16 mouse cellular contexts compared by ENCODE assay signal in genomic region chr2:7531185-7531960, GRCm38 (mm10). TPM values are rescaled to one million over a fixed set of nuclear protein-coding genes. Genes with fewer than 3 reads are reported as not detected.
DNase-seq lines count a peak whose midpoint lies in the region; ATAC-seq and TF ChIP-seq lines count a peak whose summit lies in the region.
"Had no signal": no experiment of that assay in that cellular context is flagged by ENCODE, and none has a peak within 500 bp of the region (broad histone marks: within the 10 kb centered on the region; RNA-seq: fewer than 3 reads in every experiment).

No protein-coding gene starts in this region.

- no peak for TF ChIP-seq EP300 in stomach, postnatal 0 days (optimal IDR thresholded peaks at IDR 0.05)

- H3K36me3 ChIP-seq in hindbrain, embryonic 15.5 days, result no peaks in the 10 kb centered on the region
- H3K36me3 ChIP-seq in hindbrain, embryonic 12.5 days, result no peaks in the 10 kb centered on the region
- no peaks in the 10 kb centered on the region for H3K36me3 ChIP-seq in embryonic facial prominence, embryonic 14.5 days (ENCODE audit: control insufficient read depth, insufficient read depth, low read length)
- H3K36me3 ChIP-seq in limb, embryonic 14.5 days (ENCODE audit: control insufficient read depth, insufficient read depth, low read length), result no peaks in the 10 kb centered on the region
- no peaks in the 10 kb centered on the region for H3K36me3 ChIP-seq in stomach, postnatal 0 days (ENCODE audit: control insufficient read depth, insufficient read depth, low read length)

- peaks cover 25% of the 10 kb centered on the region for H3K4me1 ChIP-seq in hindbrain, embryonic 15.5 days (replicated peaks)
- peaks cover 5% of the 10 kb centered on the region; the same call in 1 of the 2 replicates for H3K4me1 ChIP-seq in hindbrain, embryonic 12.5 days
- 0 out of 2 replicates have a peak, but pooled peaks cover 3% of the 10 kb centered on the region for H3K4me1 ChIP-seq in embryonic facial prominence, embryonic 14.5 days (ENCODE audit: control insufficient read depth, insufficient read depth, low read length)
- 0 out of 2 replicates have a peak, but pooled peaks cover 4% of the 10 kb centered on the region for H3K4me1 ChIP-seq in limb, embryonic 14.5 days (ENCODE audit: control insufficient read depth, insufficient read depth, low read length)
- H3K4me1 ChIP-seq in stomach, postnatal 0 days (replicated peaks; ENCODE audit: control insufficient read depth, insufficient read depth), result no peaks in the 10 kb centered on the region

- no peak for TF ChIP-seq POLR2A in limb, embryonic 14.5 days (IDR thresholded peaks at IDR 0.05; ENCODE audit: borderline replicate concordance, extremely low read depth, insufficient read depth, insufficient read length)

- no peak overlapping the region for H3K4me2 ChIP-seq in hindbrain, embryonic 15.5 days
- H3K4me2 ChIP-seq in hindbrain, embryonic 12.5 days (replicated peaks), result no peak overlapping the region
- H3K4me2 ChIP-seq in embryonic facial prominence, embryonic 14.5 days (ENCODE audit: low read depth, low read length), result no peak overlapping the region
- no peak overlapping the region for H3K4me2 ChIP-seq in limb, embryonic 14.5 days (replicated peaks; ENCODE audit: low read depth, low read length, severe bottlenecking)
- H3K4me2 ChIP-seq in stomach, postnatal 0 days (replicated peaks; ENCODE audit: low read depth), result no peak overlapping the region

- 70% methylated on average over 6 of the region's 6 CpGs for WGBS in hindbrain, embryonic 15.5 days
- 83% methylated on average over 6 of the region's 6 CpGs for WGBS in hindbrain, embryonic 12.5 days
- WGBS in embryonic facial prominence, embryonic 14.5 days, result 66% methylated on average over 6 of the region's 6 CpGs
- 33% methylated on average over 6 of the region's 6 CpGs for WGBS in limb, embryonic 14.5 days
- WGBS in stomach, postnatal 0 days, result 75% methylated on average over 6 of the region's 6 CpGs

- TF ChIP-seq CTCF in stomach, postnatal 0 days (IDR thresholded peaks at IDR 0.05; ENCODE audit: low read depth), result no peak

- peak overlapping the region; percentile 75 for H3K27ac ChIP-seq in hindbrain, embryonic 15.5 days (replicated peaks)
- H3K27ac ChIP-seq in hindbrain, embryonic 12.5 days, result no peak overlapping the region
- no peak overlapping the region for H3K27ac ChIP-seq in embryonic facial prominence, embryonic 14.5 days (replicated peaks; ENCODE audit: low read depth, low read length)
- no peak overlapping the region for H3K27ac ChIP-seq in limb, embryonic 14.5 days (replicated peaks; ENCODE audit: low read depth, low read length)
- no peak overlapping the region for H3K27ac ChIP-seq in stomach, postnatal 0 days (replicated peaks)
- H3K27ac ChIP-seq: liver, embryonic 14.5 days had no signal

- peak; percentile 81 for ATAC-seq in hindbrain, embryonic 15.5 days (ENCODE audit: low FRiP score, low read depth)
- no peak for ATAC-seq in hindbrain, embryonic 12.5 days (ENCODE audit: low FRiP score)
- no peak for ATAC-seq in embryonic facial prominence, embryonic 14.5 days (ENCODE audit: low read depth)
- ATAC-seq in limb, embryonic 14.5 days (ENCODE audit: low FRiP score, low read depth), result no peak
- no peak for ATAC-seq in stomach, postnatal 0 days (ENCODE audit: low FRiP score, low TSS enrichment)

- peak; percentile 39 for DNase-seq in embryonic facial prominence, embryonic 14.5 days (ENCODE audit: low spot score)
- DNase-seq in limb, embryonic 14.5 days (ENCODE audit: low spot score), result peak; percentile 25
- peak; percentile 23 for DNase-seq in retina, postnatal 1 day
- DNase-seq in MN1 (ENCODE audit: low spot score), result no peak
- no peak for DNase-seq in stomach, postnatal 0 days (ENCODE audit: low spot score)
- DNase-seq: adrenal gland, postnatal 14 days; cerebellum, adult 11-12 months; heart, adult 11 months; kidney, adult 11 months; lung, postnatal 14 days; right cerebral cortex, postnatal 4 days; thymus, postnatal 4 days had no signal

- no peaks in the 10 kb centered on the region for H3K27me3 ChIP-seq in hindbrain, embryonic 15.5 days
- no peaks in the 10 kb centered on the region for H3K27me3 ChIP-seq in hindbrain, embryonic 12.5 days
- H3K27me3 ChIP-seq in embryonic facial prominence, embryonic 14.5 days (replicated peaks; ENCODE audit: control insufficient read depth, insufficient read depth, low read length), result no peaks in the 10 kb centered on the region
- H3K27me3 ChIP-seq in limb, embryonic 14.5 days (ENCODE audit: control insufficient read depth, insufficient read depth, low read length), result no peaks in the 10 kb centered on the region
- H3K27me3 ChIP-seq in stomach, postnatal 0 days (ENCODE audit: control insufficient read depth, insufficient read depth, low read length), result no peaks in the 10 kb centered on the region
- H3K27me3 ChIP-seq: CH12.LX had no signal

- H3K9ac ChIP-seq in hindbrain, embryonic 15.5 days, result no peak overlapping the region
- H3K9ac ChIP-seq in hindbrain, embryonic 12.5 days, result no peak overlapping the region
- H3K9ac ChIP-seq in embryonic facial prominence, embryonic 14.5 days (ENCODE audit: low read depth, low read length), result no peak overlapping the region
- H3K9ac ChIP-seq in limb, embryonic 14.5 days (ENCODE audit: low read depth, low read length, severe bottlenecking), result no peak overlapping the region
- H3K9ac ChIP-seq in stomach, postnatal 0 days (ENCODE audit: low read length), result no peak overlapping the region
- H3K9ac ChIP-seq: liver, embryonic 14.5 days had no signal

- H3K9me3 ChIP-seq in hindbrain, embryonic 15.5 days, result no peaks in the 10 kb centered on the region
- H3K9me3 ChIP-seq in hindbrain, embryonic 12.5 days (replicated peaks), result no peaks in the 10 kb centered on the region
- H3K9me3 ChIP-seq in embryonic facial prominence, embryonic 14.5 days (ENCODE audit: control insufficient read depth, low read length), result no peaks in the 10 kb centered on the region
- no peaks in the 10 kb centered on the region for H3K9me3 ChIP-seq in limb, embryonic 14.5 days (ENCODE audit: control insufficient read depth, low read length)
- no peaks in the 10 kb centered on the region for H3K9me3 ChIP-seq in stomach, postnatal 0 days (ENCODE audit: control insufficient read depth, low read length)

- H3K4me3 ChIP-seq in hindbrain, embryonic 15.5 days, result no peak overlapping the region
- no peak overlapping the region for H3K4me3 ChIP-seq in hindbrain, embryonic 12.5 days
- H3K4me3 ChIP-seq in embryonic facial prominence, embryonic 14.5 days (ENCODE audit: low read depth, low read length), result no peak overlapping the region
- H3K4me3 ChIP-seq in limb, embryonic 14.5 days (replicated peaks; ENCODE audit: low read length), result no peak overlapping the region
- no peak overlapping the region for H3K4me3 ChIP-seq in stomach, postnatal 0 days (ENCODE audit: low read depth, low read length)

RNA-seq across cellular contexts. Expression of gene Celf2, which starts 22.0 kb away (rescaled TPM):
- polyA plus RNA-seq in hindbrain, embryonic 15.5 days (2015; fragmentation: Nextera tagmentation; extraction: Ambion mirVana), result 150 and 164 TPM in 2 replicates
- 108 and 118 TPM in 2 replicates for polyA plus RNA-seq in hindbrain, embryonic 12.5 days (2016; fragmentation: Nextera tagmentation; extraction: Ambion mirVana)
- 68.8 and 74.2 TPM in 2 replicates for polyA plus RNA-seq in embryonic facial prominence, embryonic 14.5 days (2014; fragmentation: Nextera tagmentation; extraction: Ambion mirVana)
- polyA plus RNA-seq in limb, embryonic 14.5 days (2012; rRNA removed), result 55.3 and 63.7 TPM in 2 replicates
- polyA plus RNA-seq in limb, embryonic 14.5 days (2014; fragmentation: Nextera tagmentation; extraction: Ambion mirVana), result 75.1 and 82.0 TPM in 2 replicates
- 23.4 and 26.7 TPM in 2 replicates for polyA plus RNA-seq in stomach, postnatal 0 days (2015; fragmentation: Nextera tagmentation; extraction: Ambion mirVana)

Comparison
In these comparisons a context has a peak if more than half of its experiments do, and no peak if none do; other contexts are left out.
1. DNase-seq: peak in embryonic facial prominence, embryonic 14.5 days (single experiment), limb, embryonic 14.5 days (single experiment) and retina, postnatal 1 day (single experiment); none in MN1 (single experiment) and stomach, postnatal 0 days (single experiment).